29 mouse cellular contexts compared by ENCODE assay signal in genomic region chr8:80015818-80016217, GRCm38 (mm10).
"Had no signal": no experiment of that assay in that cellular context is flagged by ENCODE, and none has a peak within 500 bp of the region (broad histone marks: within the 10 kb centered on the region; RNA-seq: fewer than 3 reads in every experiment).

No protein-coding gene starts in this region.

- H3K4me2 ChIP-seq: heart, embryonic 11.5 days; heart, embryonic 12.5 days; heart, embryonic 13.5 days; heart, embryonic 15.5 days; hindbrain, embryonic 12.5 days; hindbrain, embryonic 13.5 days; hindbrain, embryonic 14.5 days; hindbrain, embryonic 15.5 days; intestine, embryonic 15.5 days; kidney, embryonic 15.5 days had no signal

- DNase-seq: heart, postnatal 10 days; heart, postnatal 14 days; heart, postnatal 36 days; heart, postnatal 4 days; kidney, adult 11 months; kidney, adult 18-20 months; kidney, adult 2 months; kidney, adult 8-10 months; kidney, adult 9 months; kidney, postnatal 10 days; kidney, postnatal 14 days; kidney, postnatal 25 days; kidney, postnatal 36 days; kidney, postnatal 4 days; layer of hippocampus, adult 9-11 months; layer of hippocampus, postnatal 36 days had no signal

- H3K27me3 ChIP-seq: heart, embryonic 12.5 days; heart, embryonic 13.5 days; heart, embryonic 15.5 days; hindbrain, embryonic 12.5 days; hindbrain, embryonic 13.5 days; hindbrain, embryonic 15.5 days; intestine, embryonic 15.5 days; kidney, embryonic 15.5 days had no signal

- H3K36me3 ChIP-seq: heart, embryonic 10.5 days; heart, embryonic 12.5 days; heart, embryonic 13.5 days; heart, embryonic 15.5 days; hindbrain, embryonic 10.5 days; hindbrain, embryonic 12.5 days; hindbrain, embryonic 13.5 days; hindbrain, embryonic 15.5 days; intestine, embryonic 15.5 days; kidney, embryonic 15.5 days had no signal

- H3K4me3 ChIP-seq: heart, embryonic 10.5 days; heart, embryonic 12.5 days; heart, embryonic 13.5 days; heart, embryonic 15.5 days; hindbrain, embryonic 10.5 days; hindbrain, embryonic 12.5 days; hindbrain, embryonic 13.5 days; hindbrain, embryonic 15.5 days; intestine, embryonic 15.5 days; kidney, embryonic 15.5 days; layer of hippocampus, adult 2 months had no signal
